Mouse (Mus musculus): Measurements from ENCODE around the gene Sp6.
A peak's percentile ranks its signal among the peaks of the same experiment; 100 is the strongest.

The Sp6 gene

DNA sequence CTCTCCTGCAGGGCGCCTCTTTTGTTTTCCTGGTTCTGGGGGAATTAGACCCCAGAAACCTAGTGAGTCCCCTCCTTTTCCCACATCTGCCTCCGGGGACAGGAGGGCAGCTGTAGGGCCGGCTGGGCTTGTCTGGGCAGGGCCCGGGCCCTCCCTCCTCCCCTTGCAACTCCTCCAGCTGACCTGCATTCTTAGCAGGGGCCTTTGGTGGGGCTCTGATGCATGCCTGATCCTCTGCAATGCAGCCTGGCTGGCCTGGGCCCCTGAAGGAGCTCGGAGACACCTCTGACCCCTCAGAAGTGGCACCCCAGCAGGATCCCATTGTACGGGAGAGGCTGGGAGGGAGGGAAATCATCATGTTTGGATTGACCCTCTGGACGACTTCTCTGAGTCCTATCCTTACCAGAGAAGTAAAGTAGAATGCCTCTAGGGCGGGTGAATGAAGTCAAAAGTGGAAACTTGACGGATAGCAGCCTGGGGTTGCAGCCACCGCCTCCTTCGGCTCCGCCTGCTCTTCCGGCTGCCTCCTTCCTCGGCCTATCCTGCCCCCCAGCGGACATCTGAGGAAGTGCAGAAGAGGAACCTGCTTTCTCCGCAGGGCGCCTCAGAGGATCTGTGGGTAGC is 12.6 kb downstream of the Sp6 start:
- DNase-seq: peak; percentile 84

DNA sequence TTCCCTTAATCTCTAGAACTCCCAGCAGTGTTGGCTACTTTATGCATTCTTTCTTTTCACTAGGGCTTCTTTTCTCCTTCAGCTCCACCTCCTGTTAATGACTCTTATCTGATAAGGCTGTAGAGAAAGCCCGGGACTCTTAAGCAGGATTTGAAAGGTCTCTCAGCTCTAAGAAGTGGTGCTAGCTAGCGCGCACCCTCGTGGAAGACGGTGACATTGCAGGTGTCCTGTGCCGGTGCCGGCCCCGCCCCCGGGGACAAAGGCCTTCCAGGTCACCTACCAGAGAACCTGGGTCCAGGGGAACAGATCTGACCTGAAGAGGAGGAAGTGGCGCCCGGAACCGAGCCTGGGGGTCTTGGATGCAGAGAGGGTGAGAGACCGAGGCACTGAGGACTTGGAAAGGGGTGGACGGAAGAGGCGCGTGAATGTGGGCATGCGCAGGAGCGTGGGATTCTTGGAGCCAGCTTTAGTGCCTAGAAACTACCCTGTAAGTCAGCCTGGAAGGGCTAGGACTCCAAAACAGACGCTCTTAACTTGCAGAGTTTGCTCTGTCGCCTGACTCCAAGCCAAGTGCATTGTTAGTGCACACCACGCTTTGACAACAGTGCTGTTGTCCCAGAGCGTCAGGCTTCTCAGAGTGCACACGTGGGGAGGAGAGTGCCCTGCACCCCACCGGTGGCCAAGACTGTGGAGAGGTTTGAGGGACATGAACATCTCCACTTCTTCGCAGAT is 16.7 kb downstream of the Sp6 start, which contains the start of gene Scrn2:
Gene Scrn2 (plus strand): TSS at position 253 of the 732 bp plus-strand sequence.
- peak; percentile 80 for DNase-seq

DNA sequence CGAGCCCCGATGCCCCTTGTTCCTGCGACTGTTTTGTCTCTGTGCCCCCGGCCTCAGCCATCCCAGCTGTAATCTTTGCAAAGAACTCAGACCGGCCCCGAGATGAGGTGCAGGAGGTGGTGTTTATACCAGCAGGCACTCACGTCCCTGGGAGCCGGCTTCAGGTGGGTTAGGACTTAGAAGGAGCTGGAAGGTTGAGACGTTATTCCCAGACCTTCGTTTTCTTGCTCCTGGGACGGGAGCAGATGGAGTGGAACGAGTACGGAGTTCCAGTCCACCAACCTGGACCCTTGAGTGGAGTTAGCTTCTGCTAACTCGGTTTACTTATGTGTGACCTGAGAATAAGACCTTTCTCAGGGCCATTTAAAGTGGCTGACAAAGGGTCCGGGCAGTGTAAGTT is 17.2 kb downstream of the Sp6 start:
- DNase-seq: no peak

DNA sequence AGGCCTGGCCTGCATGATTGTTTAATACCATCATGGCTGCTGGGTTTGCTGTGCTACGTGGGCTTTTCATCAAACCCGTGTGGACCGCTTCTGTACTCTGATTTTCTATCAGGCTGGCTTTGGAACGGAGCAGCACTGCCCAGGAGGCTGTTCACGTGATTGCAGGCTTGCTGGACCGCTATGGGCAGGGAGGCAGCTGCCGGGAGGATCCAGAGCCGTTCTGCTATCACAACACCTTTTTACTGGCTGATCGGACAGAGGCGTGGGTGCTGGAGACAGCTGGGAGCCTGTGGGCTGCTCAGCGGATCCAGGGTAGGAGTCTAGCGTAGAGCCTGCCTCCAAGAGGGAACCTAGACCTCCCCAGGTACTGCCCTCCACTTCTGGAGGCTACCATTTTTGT is 18.8 kb downstream of the Sp6 start:
- no peak for DNase-seq

DNA sequence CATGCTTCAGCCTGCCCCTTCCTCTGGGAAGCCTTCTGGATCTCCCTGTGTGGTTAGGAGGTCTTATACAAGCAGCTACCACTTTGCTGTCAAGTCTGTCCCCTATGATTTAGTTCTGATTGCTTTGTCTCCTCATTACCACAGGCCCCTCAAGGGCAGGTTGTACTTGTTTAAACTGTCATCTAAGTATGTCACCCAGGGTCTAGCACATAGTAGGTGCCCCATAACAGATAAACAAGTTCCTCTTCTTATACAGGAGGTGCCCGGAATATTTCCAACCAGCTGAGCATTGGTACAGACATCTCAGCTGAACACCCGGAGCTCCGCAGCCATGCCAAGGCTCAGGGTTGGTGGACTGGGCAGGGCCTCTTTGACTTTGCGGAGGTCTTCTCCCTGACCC is 19.3 kb downstream of the Sp6 start:
- no peak for DNase-seq

DNA sequence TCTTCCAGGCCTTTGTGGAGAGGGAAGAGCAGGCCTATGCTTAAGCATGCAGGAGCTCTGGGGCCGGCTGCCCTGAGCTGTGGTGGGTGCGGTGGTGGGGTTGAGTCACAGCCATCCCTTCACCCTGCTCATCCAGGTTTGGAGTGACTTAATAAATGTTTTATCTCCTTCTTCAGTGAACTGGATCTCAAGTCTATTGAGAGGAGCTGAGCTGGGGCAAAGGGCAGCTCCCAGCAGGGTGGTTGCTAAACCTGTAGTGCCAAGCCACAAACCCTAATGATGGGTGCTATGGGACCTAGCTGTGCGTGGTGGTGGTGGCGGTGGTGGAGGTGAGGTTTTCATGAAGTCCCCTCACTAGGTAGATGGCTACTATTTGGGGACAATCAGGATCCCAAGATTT is 20.6 kb downstream of the Sp6 start:
- peak; percentile 11 for DNase-seq

DNA sequence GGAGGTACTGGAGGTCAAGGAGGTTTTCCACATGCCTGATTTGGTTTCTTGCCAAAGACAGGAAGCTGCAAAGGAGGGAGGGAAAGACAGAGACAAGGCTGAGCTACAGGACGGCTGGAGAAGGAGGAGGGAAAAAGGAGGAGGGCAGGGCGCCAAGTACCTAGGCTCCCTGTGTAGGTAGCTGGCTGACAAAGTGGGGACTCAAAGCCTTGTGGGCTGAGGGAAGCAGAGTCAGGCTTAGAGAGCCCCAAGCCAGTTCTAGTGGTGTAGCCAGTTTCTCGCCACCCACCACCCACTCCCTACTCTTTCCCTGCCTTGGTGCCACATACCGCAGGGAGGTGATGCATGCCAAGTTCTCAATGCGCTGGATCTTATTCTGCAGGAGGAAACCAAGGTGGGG is 22.9 kb downstream of the Sp6 start:
- no peak for DNase-seq

DNA sequence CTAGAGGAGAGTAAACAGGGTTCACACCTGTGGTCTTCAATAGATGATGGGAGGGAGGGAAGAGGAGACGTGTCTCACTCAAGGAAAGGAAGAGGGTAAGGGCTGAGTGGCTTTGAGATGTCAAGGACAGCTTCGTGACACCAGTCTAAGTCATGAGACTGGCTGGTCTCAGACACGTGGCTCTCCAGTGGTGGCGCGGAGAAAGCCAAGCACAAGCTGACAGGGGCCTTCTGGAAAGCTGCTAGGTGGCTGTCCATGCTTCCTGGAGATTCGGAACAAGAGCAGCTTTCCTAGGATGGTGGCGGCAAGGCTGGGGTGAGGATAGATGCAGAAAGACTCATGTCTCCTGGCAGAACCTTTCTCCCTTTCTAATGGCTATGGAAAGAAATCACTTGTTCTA is 25.7 kb downstream of the Sp6 start:
- DNase-seq: no peak

DNA sequence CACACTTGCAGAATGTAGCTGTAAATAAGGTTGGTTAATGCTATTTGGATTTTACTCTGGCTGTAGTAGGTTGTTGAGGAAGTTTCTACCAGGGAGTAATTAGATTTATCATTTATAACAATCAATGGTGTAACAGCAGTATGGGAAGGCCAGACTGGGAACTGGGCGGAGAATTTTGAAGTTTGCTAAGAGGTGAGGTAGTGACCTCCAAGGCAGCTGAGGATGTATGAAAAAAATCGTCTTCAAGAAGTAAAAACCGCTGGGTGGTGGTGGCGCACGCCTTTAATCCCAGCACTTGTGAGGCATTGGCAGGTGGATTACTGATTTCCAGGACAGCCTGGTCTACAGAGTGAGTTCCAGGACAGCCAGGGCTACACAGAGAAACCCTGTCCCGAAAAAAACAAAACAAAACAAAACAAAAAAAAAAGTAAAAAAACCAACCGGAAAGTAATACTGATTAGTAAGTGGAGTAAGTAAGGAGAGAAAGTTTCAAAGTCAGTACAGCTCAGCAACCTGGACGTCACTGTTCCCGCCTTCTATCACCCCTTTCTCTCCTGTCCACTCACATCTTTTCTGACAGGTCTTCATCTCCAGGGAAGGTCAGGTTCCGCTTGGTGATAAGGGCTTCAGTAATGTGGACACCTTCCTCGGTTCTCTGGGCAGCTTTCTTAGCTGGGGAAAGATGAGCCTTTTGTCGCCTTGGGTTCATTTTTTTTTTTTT is 27.3 kb downstream of the Sp6 start:
- no peak for DNase-seq

DNA sequence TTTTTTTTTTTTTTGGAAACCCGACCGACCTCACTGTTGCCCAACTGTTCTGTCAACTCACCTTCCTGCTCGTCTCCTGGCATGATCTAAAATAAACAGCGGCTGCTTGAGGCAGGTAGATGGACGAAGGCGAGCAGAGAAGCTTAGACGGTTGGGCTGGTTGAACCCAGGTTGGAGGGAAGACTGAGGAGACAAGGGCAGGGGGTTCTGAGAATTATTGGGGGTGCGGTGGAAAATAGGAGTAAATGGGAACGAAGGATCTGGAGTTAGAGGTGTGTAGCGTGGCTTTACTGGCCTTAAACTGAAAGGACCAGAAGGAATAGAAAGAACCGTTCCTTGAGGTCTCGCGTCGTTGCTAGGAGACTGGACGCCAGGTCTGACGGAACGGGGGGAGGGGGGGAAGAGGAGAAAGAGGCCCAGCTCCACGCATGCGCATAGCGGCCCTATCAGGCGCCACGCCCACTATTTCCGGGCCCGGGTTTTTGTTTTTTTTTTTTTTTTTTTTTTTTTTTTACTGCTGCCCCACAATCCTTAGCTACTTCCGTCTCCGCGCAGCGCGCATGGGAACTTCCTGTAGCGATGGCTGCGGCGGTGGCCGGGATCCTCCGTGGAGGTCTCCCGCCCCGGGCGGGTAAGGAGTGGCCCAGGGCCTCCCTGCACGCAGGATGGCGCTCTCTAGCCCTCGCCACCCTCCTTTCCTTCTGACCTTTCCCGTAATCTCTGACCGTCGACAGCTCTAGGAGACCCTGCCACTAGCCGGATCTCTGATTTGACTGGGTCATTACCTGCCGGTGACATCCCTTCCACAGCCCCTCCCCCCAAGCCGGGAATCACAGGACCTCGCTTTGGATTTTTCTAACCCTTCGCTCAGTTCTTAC is 28.1 kb downstream of the Sp6 start, which contains the start of the genes Lrrc46 and Mrpl10:
Gene Lrrc46 (minus strand): TSS at position 386 of the 878 bp plus-strand sequence.
Gene Mrpl10 (plus strand): TSS at position 539 of the 878 bp plus-strand sequence.
- peak; percentile 89 for DNase-seq

DNA sequence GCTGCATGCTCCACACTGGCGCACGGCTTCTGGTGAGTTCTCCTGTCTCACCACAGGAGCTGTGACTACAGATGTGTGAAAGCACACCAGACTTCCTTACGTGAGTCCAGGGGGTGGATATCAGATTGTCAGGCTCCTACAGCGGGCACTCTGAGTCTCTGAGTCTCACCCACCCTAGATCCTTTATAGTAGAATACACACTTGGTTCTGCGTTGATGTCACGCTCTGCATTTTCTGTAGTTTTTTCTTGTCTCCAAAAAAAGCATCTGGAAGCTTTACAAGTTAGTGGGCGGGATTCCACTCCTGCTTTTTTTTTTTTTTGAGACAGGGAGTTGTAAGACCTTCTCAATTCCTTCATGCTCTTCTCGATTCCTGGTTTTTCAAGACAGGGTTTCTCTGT is 31.7 kb downstream of the Sp6 start:
- DNase-seq: no peak

DNA sequence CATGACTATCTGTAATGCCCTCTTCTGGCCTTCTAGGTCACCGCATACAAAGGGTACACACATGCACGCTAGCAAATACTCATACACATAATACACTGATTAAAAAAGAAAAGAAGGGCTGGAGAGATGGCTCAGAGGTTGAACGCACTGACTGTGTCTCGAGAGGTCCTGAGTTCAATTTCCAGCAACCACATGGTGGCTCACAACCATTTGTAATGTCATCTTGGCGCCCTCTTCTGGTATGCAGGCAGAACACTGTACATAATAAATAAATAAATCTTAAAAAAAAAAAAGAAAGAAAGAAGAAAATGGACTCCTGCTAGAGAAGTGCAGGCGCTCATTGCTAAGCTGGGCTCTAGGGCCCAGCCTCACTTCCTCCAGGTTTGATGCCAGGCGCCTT is 32.7 kb downstream of the Sp6 start:
- DNase-seq: no peak

DNA sequence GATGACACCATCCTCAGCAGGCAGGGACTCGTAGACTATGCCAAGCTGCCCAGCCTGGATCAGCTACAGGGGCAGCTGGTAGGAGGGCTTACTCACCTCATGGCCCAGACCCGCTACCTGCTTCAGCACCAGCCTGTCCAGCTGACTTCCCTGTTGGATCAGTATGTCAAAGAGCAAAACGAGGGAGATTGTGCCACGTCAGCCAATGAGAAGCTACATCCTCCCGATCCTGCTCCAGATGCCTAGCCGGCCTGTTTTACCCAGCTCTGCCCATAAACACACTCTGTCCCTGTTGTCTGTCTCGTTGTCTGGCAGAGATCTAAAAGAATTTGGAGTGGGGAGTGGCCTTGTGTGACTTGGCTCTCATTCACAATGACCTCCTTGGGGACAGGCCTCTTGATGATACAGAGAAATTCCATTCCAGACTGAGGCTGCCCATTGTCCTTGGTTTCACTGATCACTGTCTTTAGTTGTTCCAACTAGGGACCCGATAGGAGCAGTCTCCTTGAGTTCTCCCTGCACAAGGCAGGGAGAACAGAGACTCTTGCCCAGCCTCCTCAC is 35.0 kb downstream of the Sp6 start:
- DNase-seq: peak; percentile 25

DNA sequence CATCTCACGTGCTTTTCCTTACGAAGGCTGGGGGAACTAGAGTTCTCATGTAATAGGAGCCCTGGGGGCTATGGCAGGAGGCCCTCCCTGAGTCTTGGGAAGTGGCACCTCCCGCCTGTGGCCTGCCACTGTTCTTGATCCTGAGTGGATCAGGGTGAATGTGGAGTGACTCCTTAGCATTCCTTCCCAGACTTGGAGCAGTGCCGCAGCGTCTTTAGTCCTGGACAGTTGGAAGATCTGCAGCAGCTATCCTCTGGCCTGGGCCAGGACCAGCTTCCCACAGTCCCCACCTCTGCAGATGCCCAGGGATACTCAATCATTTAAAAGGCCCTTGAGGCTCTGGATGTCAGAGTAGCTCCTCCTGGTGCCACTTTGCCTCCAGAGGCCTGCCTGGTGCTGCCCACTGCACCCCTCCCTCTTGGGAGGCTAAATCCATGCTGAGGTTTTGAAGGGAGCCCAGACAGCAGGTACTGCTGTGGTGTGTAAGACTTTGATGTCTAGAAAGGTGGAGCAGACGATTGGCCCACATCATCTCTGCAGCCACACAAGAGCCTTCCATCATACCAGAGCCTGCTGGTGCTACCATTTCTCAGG is 36.4 kb downstream of the Sp6 start:
- DNase-seq: peak; percentile 16

DNA sequence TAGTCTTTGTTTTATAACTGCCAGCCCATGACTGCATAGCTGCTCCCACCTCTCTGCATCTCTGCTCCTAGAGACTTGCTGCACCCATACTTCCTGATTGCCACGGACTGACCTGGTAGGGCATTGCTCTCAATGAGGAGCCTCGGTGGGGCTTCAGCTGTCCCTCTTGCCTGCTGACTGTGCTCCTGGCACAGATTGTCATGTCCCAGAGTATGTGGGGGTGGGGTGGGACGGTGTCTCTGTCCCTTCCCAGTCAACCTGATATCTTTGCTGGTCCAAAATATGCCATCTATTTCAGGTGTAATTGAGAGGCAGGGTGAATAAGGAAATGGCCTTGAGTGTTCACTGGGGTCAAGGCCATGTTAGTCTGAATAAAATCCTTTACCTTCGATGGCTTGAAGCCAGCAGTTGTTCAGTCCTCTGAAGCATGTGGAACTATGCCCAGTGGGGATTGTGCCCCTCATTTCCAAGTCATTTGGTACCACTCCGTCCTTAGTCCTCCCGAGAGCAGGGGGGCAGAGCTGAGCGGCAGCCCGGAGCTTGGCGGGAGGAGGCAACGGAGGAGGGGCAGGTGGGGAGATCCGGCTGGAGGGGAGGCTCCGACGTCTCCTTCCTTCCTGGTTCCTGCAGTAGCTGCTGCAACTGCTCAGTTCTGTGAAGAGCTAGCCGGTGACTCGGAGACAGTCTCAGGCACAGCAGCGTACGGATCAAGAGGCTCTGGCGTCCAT is 37.2 kb downstream of the Sp6 start, which contains the start of gene Osbpl7:
Gene Osbpl7 (plus strand): TSS at position 413 of the 728 bp plus-strand sequence.
- DNase-seq: peak; percentile 83

DNA sequence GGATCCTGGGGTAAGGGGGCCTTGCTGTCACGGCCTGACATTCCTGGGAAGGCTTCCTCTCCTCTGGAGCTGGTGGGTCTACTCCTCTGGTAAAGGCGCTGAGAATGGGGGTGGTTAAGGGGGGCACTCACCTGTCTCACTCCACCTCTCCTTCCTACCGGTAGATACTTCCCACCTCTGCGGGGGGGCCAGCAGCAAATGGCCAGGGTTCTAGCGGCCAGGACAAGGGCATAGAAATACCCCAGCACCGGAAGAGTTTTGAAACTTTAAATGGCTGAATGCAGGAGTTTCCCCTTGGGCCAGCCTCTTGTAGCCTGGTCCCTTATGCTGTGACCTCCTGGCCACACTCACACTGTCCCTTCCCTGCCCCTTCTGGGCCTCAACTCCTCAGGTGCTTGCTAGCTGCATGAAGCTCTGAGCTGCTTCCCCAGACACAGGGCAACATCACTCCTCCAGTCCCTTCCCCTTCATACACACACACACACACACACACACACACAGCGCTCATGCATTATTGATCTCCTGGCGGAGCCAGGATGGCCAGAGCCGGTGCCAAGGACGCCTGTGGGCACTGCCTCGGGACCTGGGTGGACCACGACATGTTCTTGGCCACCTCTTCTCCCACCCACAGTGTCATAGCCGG is 37.9 kb downstream of the Sp6 start:
- peak; percentile 41 for DNase-seq

DNA sequence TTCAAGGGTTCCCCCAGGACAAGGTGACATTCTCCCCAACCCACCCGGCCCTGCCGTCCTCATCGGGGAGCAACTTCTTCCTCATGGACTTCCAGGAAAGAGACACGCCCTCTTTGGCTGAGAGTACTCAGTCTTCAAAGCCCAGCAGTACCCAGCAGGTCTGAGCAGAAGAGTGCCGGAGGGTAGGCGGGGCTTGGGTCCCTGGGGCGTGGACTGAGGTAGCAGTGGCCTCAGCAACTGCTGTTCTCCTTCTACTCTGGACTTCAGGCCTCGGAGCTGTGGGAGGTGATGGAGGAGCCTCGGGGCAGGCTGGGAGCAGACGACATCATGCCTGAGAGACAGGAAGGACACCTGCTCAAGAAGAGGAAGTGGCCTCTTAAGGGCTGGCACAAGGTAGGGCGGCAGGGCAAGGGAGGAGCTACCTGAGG is 39.0 kb downstream of the Sp6 start:
- peak; percentile 50 for DNase-seq

DNA sequence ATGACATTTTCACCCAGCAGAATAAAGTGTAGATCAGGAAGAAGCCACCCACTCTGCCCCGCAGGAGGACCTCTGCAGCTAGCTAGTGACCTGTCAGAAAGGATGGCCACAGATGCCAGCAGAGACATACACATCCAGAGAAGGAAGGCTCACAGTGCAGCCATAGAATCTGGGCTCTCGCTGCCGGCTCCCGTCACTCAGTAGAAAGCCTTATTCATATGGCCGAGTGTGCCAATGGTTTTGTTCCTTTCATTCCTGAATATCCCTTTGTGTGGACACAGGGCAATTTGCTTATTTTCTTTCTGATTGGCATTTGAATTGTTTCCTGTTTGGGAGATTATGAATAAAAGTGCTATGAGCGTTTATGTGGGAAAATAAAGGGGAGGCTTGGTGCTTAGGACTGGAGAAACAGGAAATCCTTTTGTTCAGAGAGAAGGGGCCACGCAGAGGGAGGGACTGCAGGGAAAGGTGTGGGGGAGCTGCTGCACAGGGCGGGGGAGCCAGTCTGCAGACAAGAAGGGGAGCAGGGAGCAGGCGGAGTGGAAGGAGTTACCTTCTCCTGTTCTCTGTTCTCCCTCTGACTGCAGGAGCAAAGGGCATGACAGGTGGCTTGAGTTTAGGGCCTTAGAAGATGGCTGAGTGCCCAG is 50.2 kb downstream of the Sp6 start:
- DNase-seq: peak; percentile 12

DNA sequence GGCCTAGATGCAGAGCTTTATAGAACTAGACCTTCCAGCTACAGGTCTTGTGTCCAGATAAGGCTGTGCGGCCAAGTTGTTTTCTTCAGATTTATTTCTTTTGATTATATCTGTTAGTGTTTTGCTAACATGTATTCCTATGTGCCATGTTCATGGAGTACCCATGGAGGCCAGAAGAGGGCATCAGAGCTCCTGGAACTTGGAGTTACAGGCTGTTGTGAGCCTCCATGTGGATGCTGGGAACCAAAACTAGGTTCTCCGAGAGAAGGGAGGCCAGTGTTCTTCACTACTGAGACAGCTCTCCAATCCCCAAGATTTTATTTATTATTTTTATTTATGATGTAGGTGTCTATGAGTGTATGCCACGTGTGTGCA is 50.7 kb downstream of the Sp6 start:
- no peak for DNase-seq
